In genomic region chr5:114358833-114359232, GRCm38 (mm10) we compare ENCODE assay signal across 12 mouse cellular contexts. TPM values are rescaled to one million over a fixed set of nuclear protein-coding genes. Genes with fewer than 3 reads are reported as not detected.
DNase-seq lines count a peak whose midpoint lies in the region; ATAC-seq lines count a peak whose summit lies in the region.
"Had no signal": no experiment of that assay in that cellular context is flagged by ENCODE, and none has a peak within 500 bp of the region (broad histone marks: within the 10 kb centered on the region; RNA-seq: fewer than 3 reads in every experiment).

No protein-coding gene starts in this region.

- no peaks in the 10 kb centered on the region for H3K9me3 ChIP-seq in forebrain, embryonic 13.5 days (replicated peaks)
- no peaks in the 10 kb centered on the region for H3K9me3 ChIP-seq in forebrain, embryonic 15.5 days
- no peaks in the 10 kb centered on the region for H3K9me3 ChIP-seq in hindbrain, embryonic 11.5 days (ENCODE audit: control insufficient read depth, low read length)
- no peaks in the 10 kb centered on the region for H3K9me3 ChIP-seq in liver, embryonic 11.5 days (ENCODE audit: control insufficient read depth, low read length)
- H3K9me3 ChIP-seq: embryonic facial prominence, embryonic 12.5 days; liver, embryonic 13.5 days had no signal

- no peaks in the 10 kb centered on the region for H3K27me3 ChIP-seq in forebrain, embryonic 13.5 days
- H3K27me3 ChIP-seq in forebrain, embryonic 15.5 days = no peaks in the 10 kb centered on the region
- no peaks in the 10 kb centered on the region for H3K27me3 ChIP-seq in hindbrain, embryonic 11.5 days (ENCODE audit: control insufficient read depth, insufficient read depth, low read length)
- H3K27me3 ChIP-seq in liver, embryonic 11.5 days (replicated peaks; ENCODE audit: control insufficient read depth, insufficient read depth, low read length) = no peaks in the 10 kb centered on the region
- H3K27me3 ChIP-seq: embryonic facial prominence, embryonic 12.5 days; liver, embryonic 13.5 days had no signal

- no peak overlapping the region for H3K4me2 ChIP-seq in forebrain, embryonic 13.5 days
- H3K4me2 ChIP-seq in forebrain, embryonic 15.5 days (replicated peaks) = no peak overlapping the region
- no peak overlapping the region for H3K4me2 ChIP-seq in hindbrain, embryonic 11.5 days (replicated peaks; ENCODE audit: low read depth, low read length)
- H3K4me2 ChIP-seq in liver, embryonic 11.5 days = no peak overlapping the region
- H3K4me2 ChIP-seq: embryonic facial prominence, embryonic 12.5 days; liver, embryonic 13.5 days had no signal

- H3K4me3 ChIP-seq in forebrain, embryonic 13.5 days = no peak overlapping the region
- H3K4me3 ChIP-seq in forebrain, embryonic 15.5 days = no peak overlapping the region
- H3K4me3 ChIP-seq in hindbrain, embryonic 11.5 days (ENCODE audit: low read depth, low read length) = no peak overlapping the region
- no peak overlapping the region for H3K4me3 ChIP-seq in liver, embryonic 11.5 days (ENCODE audit: low read depth, low read length)
- H3K4me3 ChIP-seq: embryonic facial prominence, embryonic 12.5 days; liver, embryonic 13.5 days had no signal

- no peak overlapping the region for H3K27ac ChIP-seq in forebrain, embryonic 13.5 days
- no peak overlapping the region for H3K27ac ChIP-seq in forebrain, embryonic 15.5 days (replicated peaks)
- no peak overlapping the region for H3K27ac ChIP-seq in hindbrain, embryonic 11.5 days (ENCODE audit: low read depth, low read length)
- no peak overlapping the region for H3K27ac ChIP-seq in liver, embryonic 11.5 days (ENCODE audit: low read depth, low read length)
- H3K27ac ChIP-seq: embryonic facial prominence, embryonic 12.5 days; liver, embryonic 13.5 days; macrophage had no signal

- WGBS in forebrain, embryonic 13.5 days = 58% methylated on average over 10 of the region's 10 CpGs
- WGBS in forebrain, embryonic 15.5 days = 59% methylated on average over 10 of the region's 10 CpGs
- WGBS in hindbrain, embryonic 11.5 days = 72% methylated on average over 10 of the region's 10 CpGs
- WGBS in liver, embryonic 11.5 days = 84% methylated on average over 10 of the region's 10 CpGs

- peaks cover 36% of the 10 kb centered on the region for H3K36me3 ChIP-seq in forebrain, embryonic 13.5 days (ENCODE audit: poor library complexity, severe bottlenecking)
- peaks cover 28% of the 10 kb centered on the region for H3K36me3 ChIP-seq in forebrain, embryonic 15.5 days
- H3K36me3 ChIP-seq in hindbrain, embryonic 11.5 days (ENCODE audit: control insufficient read depth, insufficient read depth, low read length) = peaks cover 4% of the 10 kb centered on the region; the same call in 1 of the 2 replicates
- H3K36me3 ChIP-seq in liver, embryonic 11.5 days (ENCODE audit: control insufficient read depth, insufficient read depth, low read length) = peaks cover 11% of the 10 kb centered on the region; the same call in 1 of the 2 replicates

- no peak overlapping the region for H3K9ac ChIP-seq in forebrain, embryonic 13.5 days
- no peak overlapping the region for H3K9ac ChIP-seq in forebrain, embryonic 15.5 days (replicated peaks)
- no peak overlapping the region for H3K9ac ChIP-seq in hindbrain, embryonic 11.5 days (ENCODE audit: low read depth, low read length)
- H3K9ac ChIP-seq in liver, embryonic 11.5 days (ENCODE audit: low read depth, low read length) = no peak overlapping the region
- H3K9ac ChIP-seq: embryonic facial prominence, embryonic 12.5 days; liver, embryonic 13.5 days had no signal

- peak; percentile 34 for DNase-seq in hindbrain, embryonic 11.5 days (ENCODE audit: low spot score)
- peak; percentile 46 to 50 for DNase-seq in layer of hippocampus, postnatal 25 days (ENCODE audit: extremely low spot score in 1 of 2, low spot score in 1 of 2)
- peak; percentile 35 for DNase-seq in retina, postnatal 1 day
- DNase-seq in urinary bladder, postnatal 4 days (ENCODE audit: low spot score in 2 of 2) = no peak
- no peak for DNase-seq in heart, postnatal 4 days
- DNase-seq in liver, embryonic 11.5 days (ENCODE audit: low spot score) = no peak
- DNase-seq: kidney, postnatal 10 days; liver, embryonic 13.5 days had no signal

- ATAC-seq in forebrain, embryonic 13.5 days = 0 out of 2 replicates have a peak, but pooled peaks have one; percentile 28
- no peak for ATAC-seq in forebrain, embryonic 15.5 days (replicated peaks)
- no peak for ATAC-seq in hindbrain, embryonic 11.5 days (ENCODE audit: low FRiP score)
- ATAC-seq in liver, embryonic 11.5 days (replicated peaks; ENCODE audit: low FRiP score) = no peak

- peaks cover 21% of the 10 kb centered on the region for H3K4me1 ChIP-seq in forebrain, embryonic 13.5 days
- peaks cover 19% of the 10 kb centered on the region for H3K4me1 ChIP-seq in forebrain, embryonic 15.5 days
- 0 out of 2 replicates have a peak, but pooled peaks cover 4% of the 10 kb centered on the region for H3K4me1 ChIP-seq in hindbrain, embryonic 11.5 days (replicated peaks; ENCODE audit: control insufficient read depth, insufficient read depth, low read length)
- peaks cover 10% of the 10 kb centered on the region for H3K4me1 ChIP-seq in liver, embryonic 11.5 days (replicated peaks; ENCODE audit: control insufficient read depth, insufficient read depth, low read length)

RNA-seq across cellular contexts. Expression of gene Kctd10, which starts 21.5 kb away (rescaled TPM):
- 81.3 and 89.7 TPM in 2 replicates for polyA plus RNA-seq in forebrain, embryonic 13.5 days (2015; fragmentation: Nextera tagmentation; extraction: Ambion mirVana)
- 85.7 and 89.3 TPM in 2 replicates for polyA plus RNA-seq in forebrain, embryonic 15.5 days (2015; fragmentation: Nextera tagmentation; extraction: Ambion mirVana)
- 104 and 115 TPM in 2 replicates for polyA plus RNA-seq in hindbrain, embryonic 11.5 days (2014; fragmentation: Nextera tagmentation; extraction: Ambion mirVana)
- total RNA-seq in layer of hippocampus, postnatal 25 days (2021) = 10 to 100 TPM; 46.2 to 49.5 TPM
- total RNA-seq in heart, postnatal 4 days (2021) = 10 to 100 TPM; 76.1 to 80.1 TPM
- polyA plus RNA-seq in liver, embryonic 11.5 days (2014; fragmentation: Nextera tagmentation; extraction: Ambion mirVana) = 59.1 and 64.1 TPM in 2 replicates

RNA-seq across cellular contexts. Expression of gene Ube3b, which starts 21.6 kb away (rescaled TPM):
- polyA plus RNA-seq in forebrain, embryonic 13.5 days (2015; fragmentation: Nextera tagmentation; extraction: Ambion mirVana) = 34.0 and 41.7 TPM in 2 replicates
- 40.9 and 41.3 TPM in 2 replicates for polyA plus RNA-seq in forebrain, embryonic 15.5 days (2015; fragmentation: Nextera tagmentation; extraction: Ambion mirVana)
- polyA plus RNA-seq in hindbrain, embryonic 11.5 days (2014; fragmentation: Nextera tagmentation; extraction: Ambion mirVana) = 37.3 and 48.0 TPM in 2 replicates
- 10 to 100 TPM; 83.4 to 89.8 TPM for total RNA-seq in layer of hippocampus, postnatal 25 days (2021)
- total RNA-seq in heart, postnatal 4 days (2021) = 10 to 100 TPM; 74.3 to 76.3 TPM
- 41.1 and 41.4 TPM in 2 replicates for polyA plus RNA-seq in liver, embryonic 11.5 days (2014; fragmentation: Nextera tagmentation; extraction: Ambion mirVana)

Comparison
In these comparisons a context has a peak if more than half of its experiments do, and no peak if none do; other contexts are left out.
1. DNase-seq: peak in hindbrain, embryonic 11.5 days (single experiment), layer of hippocampus, postnatal 25 days (2 of 2) and retina, postnatal 1 day (single experiment); none in urinary bladder, postnatal 4 days (0 of 2), heart, postnatal 4 days (single experiment) and liver, embryonic 11.5 days (single experiment).